Mouse (Mus musculus) forelimb bud, embryonic 11.5 days (tissue): ENCODE results near the gene Arhgap8.

Experiments
- DNase-seq: peaks from one replicate; pipeline ENCODE4 v3.0.0-alpha.2; 2012; ENCODE audit warnings: low read depth, low spot score

The Arhgap8 gene

DNA sequence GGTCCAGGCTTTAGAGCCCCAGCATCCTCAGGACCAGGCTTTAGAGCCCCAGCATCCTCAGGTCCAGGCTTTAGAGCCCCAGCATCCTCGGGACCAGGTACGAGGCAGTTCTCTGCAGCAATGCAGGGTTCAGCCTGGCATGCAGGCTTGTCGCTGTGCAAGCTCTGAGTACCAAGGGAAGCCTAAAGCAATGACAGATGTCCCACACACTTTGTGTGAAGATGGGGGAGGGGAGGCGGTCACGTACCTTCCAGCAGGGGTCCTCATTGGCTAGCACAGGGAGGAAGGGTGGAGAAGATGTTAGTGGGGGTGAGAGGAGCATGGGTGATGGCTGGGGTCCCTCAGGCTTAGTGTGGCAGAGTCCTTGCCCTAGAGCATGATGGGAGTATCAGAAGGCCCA lies 73.8 kb downstream of the Arhgap8 start:
- no peak for DNase-seq

GRCm38 (mm10) chr15:84800132-84800531 lies 80.3 kb downstream of the Arhgap8 start:
- no peak for DNase-seq

DNA sequence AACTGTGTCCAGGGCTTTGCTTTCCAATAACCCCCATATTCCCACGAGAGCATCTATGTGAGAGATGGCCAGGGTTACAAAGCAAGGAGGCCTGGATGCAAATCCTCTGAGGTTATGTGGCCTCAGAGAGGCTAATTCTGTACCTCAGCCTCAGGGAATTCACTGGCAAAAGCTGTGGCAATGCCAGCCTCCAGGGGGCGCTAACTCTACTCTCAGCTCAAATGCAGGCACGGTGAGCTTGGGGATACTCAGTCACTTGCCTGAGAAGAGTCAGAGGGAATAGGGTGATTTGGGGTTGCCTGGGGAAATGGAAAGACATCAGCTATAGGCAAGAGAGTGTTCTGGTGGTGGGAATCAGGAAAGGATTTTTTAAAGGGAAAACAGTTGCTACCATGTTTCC lies 83.8 kb downstream of the Arhgap8 start:
- no peak for DNase-seq

- DNase-seq, result peak; percentile 76
Measured at GRCm38 (mm10) chr15:84809275-84809952, 89.6 kb downstream of the Arhgap8 start.

- no peak for DNase-seq
Measured at GRCm38 (mm10) chr15:84811126-84811525, 91.3 kb downstream of the Arhgap8 start.

DNA sequence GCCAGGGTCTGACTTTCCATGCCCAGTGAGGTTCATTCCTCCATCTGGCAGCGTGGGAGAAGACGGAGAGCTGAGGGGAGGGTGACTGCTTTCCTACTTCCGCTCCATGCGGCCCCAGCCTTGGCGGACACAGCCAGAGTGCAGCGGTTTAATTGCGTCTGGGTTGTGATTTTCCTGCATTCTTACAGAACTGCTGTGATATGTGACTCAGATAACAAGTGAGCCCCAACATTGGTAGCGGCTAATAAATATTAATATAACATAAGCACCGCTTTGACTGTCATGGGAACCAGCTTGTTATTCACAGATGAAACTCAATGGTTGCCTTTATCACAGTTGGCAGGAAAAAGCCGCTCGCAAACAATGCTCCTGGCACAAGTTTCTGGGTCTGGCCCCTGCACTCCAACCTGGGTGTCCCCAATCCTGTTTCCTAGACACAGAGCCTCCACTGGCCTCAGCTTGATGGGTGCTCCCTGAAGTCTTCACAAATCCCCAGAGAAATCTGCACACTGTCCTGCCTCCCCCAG lies 93.0 kb downstream of the Arhgap8 start:
- DNase-seq, result no peak

GRCm38 (mm10) chr15:84815171-84815570 lies 95.3 kb downstream of the Arhgap8 start:
- DNase-seq, result no peak

GRCm38 (mm10) chr15:84817589-84817988 lies 97.7 kb downstream of the Arhgap8 start:
- no peak for DNase-seq

- no peak for DNase-seq
Measured at GRCm38 (mm10) chr15:84818284-84818683, 98.4 kb downstream of the Arhgap8 start.

- no peak for DNase-seq
Measured at GRCm38 (mm10) chr15:84820811-84821210, 101.0 kb downstream of the Arhgap8 start.
